Mouse (Mus musculus): ENCODE results near the gene Mertk. TPM values are rescaled to one million over a fixed set of nuclear protein-coding genes. Genes with fewer than 3 reads are reported as not detected.

The Mertk gene
- total and polyA plus RNA-seq, 2 experiments from 2014 or later, result 2.0 to 7.7 TPM

GRCm38 (mm10) chr2:128782231-128782630 is 83.5 kb downstream of the Mertk start:
- WGBS, result 94% methylated on average over 5 of the region's 5 CpGs
- H3K27ac ChIP-seq (ENCODE audit: low read depth, low read length), result no peak overlapping the region
- no peak for DNase-seq (ENCODE audit: low spot score)

GRCm38 (mm10) chr2:128783660-128784345 is 85.0 kb downstream of the Mertk start:
- H3K4me2 ChIP-seq (ENCODE audit: low read depth, low read length, poor library complexity, severe bottlenecking), result no peak overlapping the region
- H3K36me3 ChIP-seq (ENCODE audit: insufficient read depth, low read length), result no peaks in the 10 kb centered on the region
- H3K4me3 ChIP-seq (ENCODE audit: low read depth, low read length), result no peak overlapping the region
- no peak for TF ChIP-seq CTCF (IDR thresholded peaks at IDR 0.05)
- no peaks in the 10 kb centered on the region for H3K27me3 ChIP-seq (ENCODE audit: insufficient read depth, low read length)
- 86% methylated on average over 10 of the region's 10 CpGs for WGBS
- H3K9me3 ChIP-seq (ENCODE audit: low read length), result no peaks in the 10 kb centered on the region
- H3K4me1 ChIP-seq (ENCODE audit: insufficient read depth, low read length), result no peaks in the 10 kb centered on the region
- H3K9ac ChIP-seq (replicated peaks; ENCODE audit: low read length, poor library complexity, severe bottlenecking), result no peak overlapping the region
- no peak for DNase-seq (ENCODE audit: low spot score)
- no peak overlapping the region for H3K27ac ChIP-seq (ENCODE audit: low read depth, low read length)
- ATAC-seq (ENCODE audit: low FRiP score), result no peak

More at GRCm38 (mm10) chr2:128782231-128782630, 83.5 kb downstream of the Mertk start:
- Histone ChIP-seq H3K36me3 (ENCODE audit: insufficient read depth, low read length) (no peaks in the 10 kb centered on the region), H3K4me2 (ENCODE audit: low read depth, low read length, poor library complexity, severe bottlenecking) (no peak overlapping the region), H3K4me1 (ENCODE audit: insufficient read depth, low read length) (no peaks in the 10 kb centered on the region), H3K9ac (replicated peaks; ENCODE audit: low read length, poor library complexity, severe bottlenecking) (no peak overlapping the region), H3K4me3 (ENCODE audit: low read depth, low read length) (no peak overlapping the region), H3K9me3 (ENCODE audit: low read length) (no peaks in the 10 kb centered on the region), H3K27me3 (ENCODE audit: insufficient read depth, low read length) (no peaks in the 10 kb centered on the region)
- ATAC-seq (ENCODE audit: low FRiP score), result no peak
- TF ChIP-seq CTCF (IDR thresholded peaks at IDR 0.05), result no peak

GRCm38 (mm10) chr2:128784814-128785213 is 86.1 kb downstream of the Mertk start:
- Histone ChIP-seq H3K4me3 (ENCODE audit: low read depth, low read length) (no peak overlapping the region), H3K9me3 (ENCODE audit: low read length) (no peaks in the 10 kb centered on the region), H3K27me3 (ENCODE audit: insufficient read depth, low read length) (no peaks in the 10 kb centered on the region), H3K27ac (ENCODE audit: low read depth, low read length) (no peak overlapping the region), H3K9ac (replicated peaks; ENCODE audit: low read length, poor library complexity, severe bottlenecking) (no peak overlapping the region), H3K36me3 (ENCODE audit: insufficient read depth, low read length) (no peaks in the 10 kb centered on the region), H3K4me1 (ENCODE audit: insufficient read depth, low read length) (no peaks in the 10 kb centered on the region), H3K4me2 (ENCODE audit: low read depth, low read length, poor library complexity, severe bottlenecking) (no peak overlapping the region)
- WGBS, result 93% methylated on average over 7 of the region's 7 CpGs
- no peak for TF ChIP-seq CTCF (IDR thresholded peaks at IDR 0.05)
- ATAC-seq (ENCODE audit: low FRiP score) (no peak), DNase-seq (ENCODE audit: low spot score) (no peak)

GRCm38 (mm10) chr2:128786341-128786740 is 87.6 kb downstream of the Mertk start:
- H3K27ac ChIP-seq (ENCODE audit: low read depth, low read length), result no peak overlapping the region
- H3K4me1 ChIP-seq (ENCODE audit: insufficient read depth, low read length), result no peaks in the 10 kb centered on the region
- H3K36me3 ChIP-seq (ENCODE audit: insufficient read depth, low read length), result no peaks in the 10 kb centered on the region
- no peak for TF ChIP-seq CTCF (IDR thresholded peaks at IDR 0.05)
- no peak overlapping the region for H3K4me3 ChIP-seq (ENCODE audit: low read depth, low read length)
- H3K4me2 ChIP-seq (ENCODE audit: low read depth, low read length, poor library complexity, severe bottlenecking), result no peak overlapping the region
- H3K9me3 ChIP-seq (ENCODE audit: low read length), result no peaks in the 10 kb centered on the region
- no peaks in the 10 kb centered on the region for H3K27me3 ChIP-seq (ENCODE audit: insufficient read depth, low read length)
- no peak for DNase-seq (ENCODE audit: low spot score)
- WGBS, result 19% methylated on average over 5 of the region's 5 CpGs
- no peak overlapping the region for H3K9ac ChIP-seq (replicated peaks; ENCODE audit: low read length, poor library complexity, severe bottlenecking)
- ATAC-seq (ENCODE audit: low FRiP score), result no peak

GRCm38 (mm10) chr2:128786795-128787194 is 88.0 kb downstream of the Mertk start:
- WGBS, result 64% methylated on average over 1 of the region's 1 CpGs
- no peak for ATAC-seq (ENCODE audit: low FRiP score)
- no peak for TF ChIP-seq CTCF (IDR thresholded peaks at IDR 0.05)

GRCm38 (mm10) chr2:128787805-128788204 is 89.0 kb downstream of the Mertk start:
- DNase-seq (ENCODE audit: low spot score) (no peak), ATAC-seq (ENCODE audit: low FRiP score) (no peak)
- Histone ChIP-seq H3K4me2 (ENCODE audit: low read depth, low read length, poor library complexity, severe bottlenecking) (no peak overlapping the region), H3K27ac (ENCODE audit: low read depth, low read length) (no peak overlapping the region), H3K4me1 (ENCODE audit: insufficient read depth, low read length) (no peaks in the 10 kb centered on the region), H3K36me3 (ENCODE audit: insufficient read depth, low read length) (no peaks in the 10 kb centered on the region), H3K27me3 (ENCODE audit: insufficient read depth, low read length) (no peaks in the 10 kb centered on the region), H3K4me3 (ENCODE audit: low read depth, low read length) (no peak overlapping the region), H3K9me3 (ENCODE audit: low read length) (no peaks in the 10 kb centered on the region), H3K9ac (replicated peaks; ENCODE audit: low read length, poor library complexity, severe bottlenecking) (no peak overlapping the region)
- no peak for TF ChIP-seq CTCF (IDR thresholded peaks at IDR 0.05)
- 88% methylated on average over 3 of the region's 3 CpGs for WGBS

More at GRCm38 (mm10) chr2:128786795-128787194, 88.0 kb downstream of the Mertk start:
- Histone ChIP-seq H3K36me3 (ENCODE audit: insufficient read depth, low read length) (no peaks in the 10 kb centered on the region), H3K4me3 (ENCODE audit: low read depth, low read length) (no peak overlapping the region), H3K27ac (ENCODE audit: low read depth, low read length) (no peak overlapping the region), H3K4me2 (ENCODE audit: low read depth, low read length, poor library complexity, severe bottlenecking) (no peak overlapping the region), H3K9me3 (ENCODE audit: low read length) (no peaks in the 10 kb centered on the region), H3K4me1 (ENCODE audit: insufficient read depth, low read length) (no peaks in the 10 kb centered on the region), H3K27me3 (ENCODE audit: insufficient read depth, low read length) (no peaks in the 10 kb centered on the region), H3K9ac (replicated peaks; ENCODE audit: low read length, poor library complexity, severe bottlenecking) (no peak overlapping the region)
- DNase-seq (ENCODE audit: low spot score), result no peak

All from midbrain, postnatal 0 days (tissue).